Mouse (Mus musculus): Measurements from ENCODE around the gene Ptgds.

DNA sequence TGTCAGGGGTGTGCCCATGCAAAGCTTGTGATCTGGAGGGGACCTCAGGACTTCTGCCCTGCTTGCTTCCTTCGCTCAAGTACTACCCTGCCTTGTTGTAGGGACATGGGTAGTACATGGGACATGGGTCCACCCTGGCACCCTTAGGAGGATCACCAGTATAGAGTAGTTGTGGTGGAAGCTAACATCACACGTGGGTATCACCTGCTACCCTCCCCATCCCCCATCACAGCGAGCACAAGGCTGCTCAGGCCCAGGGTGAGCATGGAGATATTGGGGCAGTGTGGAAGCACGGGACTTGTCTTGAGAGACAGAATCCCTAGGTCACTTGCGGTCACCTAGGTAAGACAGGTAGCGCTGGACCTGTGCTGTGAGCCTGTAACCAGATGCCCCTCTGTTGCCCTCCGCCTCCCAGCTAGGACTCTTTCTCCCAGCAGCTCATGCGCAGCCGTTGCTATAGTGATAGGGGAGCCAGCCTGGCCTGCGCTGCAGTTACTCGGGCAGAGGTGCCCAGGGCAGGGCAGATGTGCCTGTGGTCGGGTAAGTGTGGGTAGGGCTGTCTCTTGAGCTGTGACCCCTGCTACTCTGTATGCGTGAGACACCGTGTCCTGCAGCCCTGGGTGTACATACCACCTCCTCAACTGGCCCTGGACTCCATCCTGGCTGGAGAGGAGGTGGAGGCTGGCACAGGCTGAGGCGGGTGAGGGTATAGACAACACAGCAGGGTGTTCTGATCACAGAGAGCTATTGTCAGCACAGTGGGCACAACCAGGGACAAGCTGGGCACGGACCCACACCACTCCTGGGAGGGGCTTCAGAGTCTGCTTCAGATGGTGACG, 39.2 kb downstream of the Ptgds start:
- TF ChIP-seq CTCF (IDR thresholded peaks at IDR 0.05) (no peak), EP300 (IDR thresholded peaks at IDR 0.05) (no peak)

Measured in lung, postnatal 0 days (tissue).